34 mouse cellular contexts compared by ENCODE assay signal in the genomic region with DNA sequence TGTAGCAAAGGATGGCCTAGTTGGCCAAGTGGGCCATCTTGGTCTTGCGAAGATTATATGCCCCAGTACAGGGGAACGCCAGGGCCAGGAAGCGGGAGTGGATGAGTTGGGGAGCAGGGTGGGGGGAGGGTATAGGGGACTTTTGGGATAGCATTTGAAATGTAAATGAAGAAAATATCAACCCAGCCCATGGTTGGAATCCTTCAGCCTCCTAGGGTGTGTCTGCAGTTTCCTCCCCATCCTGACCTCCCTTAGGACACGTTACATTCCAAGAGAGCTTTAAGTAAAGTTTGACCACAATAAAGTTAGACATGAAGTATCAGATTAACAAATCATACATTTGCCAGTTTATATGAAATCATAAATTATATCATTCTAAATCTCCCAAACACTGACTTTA.
"Had no signal": no experiment of that assay in that cellular context is flagged by ENCODE, and none has a peak within 500 bp of the region (broad histone marks: within the 10 kb centered on the region; RNA-seq: fewer than 3 reads in every experiment).

No protein-coding gene starts in this region.

- ATAC-seq: hindbrain, embryonic 16.5 days; hindbrain, postnatal 0 days; inflammation-experienced regulatory T-cells, adult 6 months; intestine, embryonic 15.5 days; intestine, embryonic 16.5 days; intestine, postnatal 0 days had no signal

- H3K27ac ChIP-seq: heart, embryonic 13.5 days; heart, embryonic 15.5 days; hindbrain, embryonic 10.5 days; hindbrain, embryonic 12.5 days; hindbrain, embryonic 14.5 days; hindbrain, embryonic 15.5 days; hindbrain, postnatal 0 days; kidney, embryonic 15.5 days; kidney, postnatal 0 days; layer of hippocampus, adult 2 months; left cerebral cortex, adult 2 months had no signal

- DNase-seq: heart, postnatal 10 days; heart, postnatal 14 days; heart, postnatal 36 days; heart, postnatal 4 days; kidney, adult 11 months; kidney, adult 18-20 months; kidney, adult 2 months; kidney, adult 8-10 months; kidney, adult 9 months; kidney, postnatal 10 days; kidney, postnatal 14 days; kidney, postnatal 25 days; kidney, postnatal 36 days; kidney, postnatal 4 days; layer of hippocampus, adult 9-11 months; layer of hippocampus, postnatal 36 days had no signal

- H3K4me1 ChIP-seq: heart, embryonic 12.5 days; heart, embryonic 13.5 days; heart, embryonic 15.5 days; hindbrain, embryonic 10.5 days; hindbrain, embryonic 15.5 days; intestine, embryonic 15.5 days had no signal

- H3K9ac ChIP-seq: heart, embryonic 12.5 days; heart, embryonic 13.5 days; heart, embryonic 15.5 days; hindbrain, embryonic 12.5 days; hindbrain, embryonic 14.5 days; hindbrain, embryonic 15.5 days; intestine, embryonic 15.5 days; kidney, embryonic 15.5 days had no signal

- H3K27me3 ChIP-seq: heart, embryonic 12.5 days; heart, embryonic 13.5 days; heart, embryonic 15.5 days; hindbrain, embryonic 12.5 days; hindbrain, embryonic 15.5 days; intestine, embryonic 15.5 days; kidney, embryonic 15.5 days had no signal

- H3K4me3 ChIP-seq: heart, embryonic 12.5 days; heart, embryonic 13.5 days; heart, embryonic 15.5 days; hindbrain, embryonic 10.5 days; hindbrain, embryonic 12.5 days; hindbrain, embryonic 15.5 days; intestine, embryonic 15.5 days; kidney, embryonic 15.5 days; layer of hippocampus, adult 2 months; left cerebral cortex, adult 2 months had no signal

- H3K9me3 ChIP-seq: heart, embryonic 12.5 days; heart, embryonic 13.5 days; heart, embryonic 15.5 days; hindbrain, embryonic 10.5 days; hindbrain, embryonic 12.5 days; hindbrain, embryonic 15.5 days; intestine, embryonic 15.5 days; kidney, embryonic 15.5 days had no signal

- H3K4me2 ChIP-seq: heart, embryonic 11.5 days; heart, embryonic 12.5 days; heart, embryonic 13.5 days; heart, embryonic 15.5 days; hindbrain, embryonic 12.5 days; hindbrain, embryonic 14.5 days; hindbrain, embryonic 15.5 days; intestine, embryonic 15.5 days; kidney, embryonic 15.5 days had no signal

- H3K36me3 ChIP-seq: heart, embryonic 12.5 days; heart, embryonic 15.5 days; hindbrain, embryonic 10.5 days; hindbrain, embryonic 12.5 days; hindbrain, embryonic 15.5 days; intestine, embryonic 15.5 days; kidney, embryonic 15.5 days had no signal
